Mouse (Mus musculus) adrenal gland, adult 8-10 months (tissue): ENCODE data around the gene 4921511C20Rik. TPM values are rescaled to one million over a fixed set of nuclear protein-coding genes. Genes with fewer than 3 reads are reported as not detected.

ENCODE experiments used
- DNase-seq: peaks from one replicate; pipeline ENCODE4 v3.0.0; 2022
- total RNA-seq, 4 experiments: library from RNA; stranded (reverse); gene quantifications; 2 replicates each; pipeline ENCODE4 v1.2.4; 2022

Gene 4921511C20Rik
- not detected for total RNA-seq

DNA sequence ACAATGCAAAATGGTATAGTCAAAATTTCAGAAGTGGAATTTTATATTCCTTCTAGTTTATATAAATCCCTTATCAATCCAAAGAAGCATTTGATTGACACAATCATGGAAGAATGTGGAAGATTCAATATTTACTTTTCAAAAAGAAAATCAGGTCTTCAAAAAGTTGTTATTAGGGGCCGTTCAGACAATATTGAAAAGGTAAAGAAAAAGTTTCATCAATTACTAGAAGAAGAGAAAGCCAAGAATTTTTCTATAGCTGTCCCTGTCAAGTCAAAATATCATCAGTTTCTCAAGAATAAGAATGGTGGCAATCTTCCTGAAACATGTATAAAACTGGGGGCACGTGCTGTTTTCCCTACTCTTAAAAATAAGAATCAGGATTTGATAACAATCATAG lies at the start of gene 4921511C20Rik:
Gene 4921511C20Rik, plus strand, starts transcription at position 301 of the 400 bp plus-strand sequence.
- DNase-seq: no peak
